7 mouse cellular contexts compared by ENCODE assay signal in genomic region chr6:113392387-113393071, GRCm38 (mm10). TPM values are rescaled to one million over a fixed set of nuclear protein-coding genes. Genes with fewer than 3 reads are reported as not detected.
DNase-seq lines count a peak whose midpoint lies in the region; ATAC-seq and TF ChIP-seq lines count a peak whose summit lies in the region.

No protein-coding gene starts in this region.

- WGBS in embryonic facial prominence, embryonic 11.5 days: 1% methylated on average over 51 of the region's 51 CpGs
- WGBS in heart, embryonic 13.5 days: 1% methylated on average over 41 of the region's 51 CpGs
- under 1% methylated on average over 50 of the region's 51 CpGs for WGBS in kidney, embryonic 16.5 days
- WGBS in liver, embryonic 12.5 days (ENCODE audit: insufficient replicate concordance): 9% methylated on average over 51 of the region's 51 CpGs

- no peak overlapping the region for H3ac ChIP-seq in myocyte (ENCODE audit: control insufficient read depth, insufficient read length)

- H3K9me3 ChIP-seq in embryonic facial prominence, embryonic 11.5 days (replicated peaks; ENCODE audit: control insufficient read depth, low read length): no peaks in the 10 kb centered on the region
- no peaks in the 10 kb centered on the region; the same call in 1 of the 2 replicates for H3K9me3 ChIP-seq in heart, embryonic 13.5 days
- no peaks in the 10 kb centered on the region for H3K9me3 ChIP-seq in kidney, embryonic 16.5 days (ENCODE audit: low read length)
- 0 out of 2 replicates have a peak, but pooled peaks cover 2% of the 10 kb centered on the region for H3K9me3 ChIP-seq in liver, embryonic 12.5 days (replicated peaks)

- H3K4me3 ChIP-seq in embryonic facial prominence, embryonic 11.5 days (ENCODE audit: low read depth, low read length): peak overlapping the region; percentile 44
- H3K4me3 ChIP-seq in heart, embryonic 13.5 days: peak overlapping the region; percentile 62
- H3K4me3 ChIP-seq in kidney, embryonic 16.5 days (ENCODE audit: low read length): peak overlapping the region; percentile 54
- H3K4me3 ChIP-seq in liver, embryonic 12.5 days: peak overlapping the region; percentile 43
- H3K4me3 ChIP-seq in myocyte: no peak overlapping the region

- no peaks in the 10 kb centered on the region; the same call in 1 of the 2 replicates for H3K27me3 ChIP-seq in embryonic facial prominence, embryonic 11.5 days (ENCODE audit: control insufficient read depth, insufficient read depth, low read length)
- no peaks in the 10 kb centered on the region for H3K27me3 ChIP-seq in heart, embryonic 13.5 days (replicated peaks)
- no peaks in the 10 kb centered on the region for H3K27me3 ChIP-seq in kidney, embryonic 16.5 days (ENCODE audit: insufficient read depth, low read length)
- H3K27me3 ChIP-seq in liver, embryonic 12.5 days (replicated peaks): peaks cover 27% of the 10 kb centered on the region
- no peaks in the 10 kb centered on the region for H3K27me3 ChIP-seq in myocyte (ENCODE audit: control insufficient read depth, insufficient read depth, insufficient read length)

- peak overlapping the region; percentile 92 for H3K4me2 ChIP-seq in embryonic facial prominence, embryonic 11.5 days (ENCODE audit: low read depth, low read length)
- peak overlapping the region; percentile 94 for H3K4me2 ChIP-seq in heart, embryonic 13.5 days
- H3K4me2 ChIP-seq in kidney, embryonic 16.5 days (replicated peaks; ENCODE audit: low read depth, low read length): peak overlapping the region; percentile 90
- peak overlapping the region; percentile 70 for H3K4me2 ChIP-seq in liver, embryonic 12.5 days
- no peak overlapping the region for H3K4me2 ChIP-seq in myocyte (ENCODE audit: low read depth)

- peak; percentile 50; the same call in 1 of the 2 replicates for ATAC-seq in cerebellum, adult (ENCODE audit: insufficient number of reproducible peaks, low FRiP score, low TSS enrichment)
- ATAC-seq in embryonic facial prominence, embryonic 11.5 days (replicated peaks; ENCODE audit: insufficient number of reproducible peaks, low FRiP score, low TSS enrichment, low read depth): peak; percentile 78
- ATAC-seq in heart, embryonic 13.5 days (ENCODE audit: extremely low read depth, insufficient number of reproducible peaks, low FRiP score, low TSS enrichment): peak; percentile 56; the same call in 1 of the 2 replicates
- ATAC-seq in kidney, embryonic 16.5 days (ENCODE audit: low FRiP score, low TSS enrichment): peak; percentile 87
- ATAC-seq in liver, embryonic 12.5 days: peak; percentile 69

- no peaks in the 10 kb centered on the region; the same call in none of the 2 replicates for H3K36me3 ChIP-seq in embryonic facial prominence, embryonic 11.5 days (replicated peaks; ENCODE audit: control insufficient read depth, insufficient read depth, low read depth, low read length)
- peaks cover 46% of the 10 kb centered on the region for H3K36me3 ChIP-seq in heart, embryonic 13.5 days
- H3K36me3 ChIP-seq in kidney, embryonic 16.5 days (ENCODE audit: insufficient read depth, low read length): peaks cover 37% of the 10 kb centered on the region
- H3K36me3 ChIP-seq in liver, embryonic 12.5 days: peaks cover 41% of the 10 kb centered on the region
- peaks cover 22% of the 10 kb centered on the region for H3K36me3 ChIP-seq in myocyte (ENCODE audit: control insufficient read depth, insufficient read depth)

- no peak for TF ChIP-seq POLR2A in myocyte (IDR thresholded peaks at IDR 0.05; ENCODE audit: insufficient read length, low read depth)

- H3K4me1 ChIP-seq in embryonic facial prominence, embryonic 11.5 days (ENCODE audit: control insufficient read depth, insufficient read depth, low read length): no peaks in the 10 kb centered on the region; the same call in 1 of the 2 replicates
- peaks cover 30% of the 10 kb centered on the region for H3K4me1 ChIP-seq in heart, embryonic 13.5 days
- peaks cover 12% of the 10 kb centered on the region; the same call in 1 of the 2 replicates for H3K4me1 ChIP-seq in kidney, embryonic 16.5 days (ENCODE audit: insufficient read depth, low read length)
- H3K4me1 ChIP-seq in liver, embryonic 12.5 days: peaks cover 18% of the 10 kb centered on the region

- peak; percentile 71 for DNase-seq in embryonic facial prominence, embryonic 11.5 days (ENCODE audit: low spot score)
- peak; percentile 47 for DNase-seq in urinary bladder, adult 2 months (ENCODE audit: low spot score)

- H3K79me2 ChIP-seq in myocyte (ENCODE audit: control insufficient read depth, insufficient read depth): no peaks in the 10 kb centered on the region

- H3K27ac ChIP-seq in embryonic facial prominence, embryonic 11.5 days (replicated peaks; ENCODE audit: low read depth, low read length): no peak overlapping the region
- peak overlapping the region; percentile 32; the same call in 1 of the 2 replicates for H3K27ac ChIP-seq in heart, embryonic 13.5 days (replicated peaks)
- 0 out of 2 replicates have a peak overlapping the region, but pooled peaks have one; percentile 26 for H3K27ac ChIP-seq in kidney, embryonic 16.5 days (ENCODE audit: low read length)
- no peak overlapping the region for H3K27ac ChIP-seq in liver, embryonic 12.5 days

- peak overlapping the region; percentile 66 for H3K9ac ChIP-seq in embryonic facial prominence, embryonic 11.5 days (replicated peaks; ENCODE audit: low read length)
- peak overlapping the region; percentile 81 for H3K9ac ChIP-seq in heart, embryonic 13.5 days
- peak overlapping the region; percentile 71 for H3K9ac ChIP-seq in kidney, embryonic 16.5 days (replicated peaks; ENCODE audit: low read length)
- peak overlapping the region; percentile 57 for H3K9ac ChIP-seq in liver, embryonic 12.5 days

TF ChIP-seq in myocyte, 11 proteins besides CTCF, POLR2A, EP300 and RAD21:
- TF ChIP-seq POLR2AphosphoS2 (IDR thresholded peaks at IDR 0.05; ENCODE audit: insufficient read length, low read depth): peak; percentile 61
- no peak for TF ChIP-seq SRF (IDR thresholded peaks at IDR 0.05; ENCODE audit: control insufficient read depth, insufficient read length, low read depth)
- TF ChIP-seq TCF3 (IDR thresholded peaks at IDR 0.05; ENCODE audit: insufficient read length, low read depth): no peak
- no peak for TF ChIP-seq MYOG (IDR thresholded peaks at IDR 0.05; ENCODE audit: control insufficient read depth in 1 of 3, insufficient read depth in 1 of 3, insufficient read length in 2 of 3, low read depth in 2 of 3)

RNA-seq across cellular contexts. Expression of gene Ttll3, which starts 3.5 kb away (rescaled TPM):
- 2.2 and 2.7 TPM in 2 replicates for polyA plus RNA-seq in embryonic facial prominence, embryonic 11.5 days (2014; fragmentation: Nextera tagmentation; extraction: Ambion mirVana)
- 1.7 and 2.0 TPM in 2 replicates for polyA plus RNA-seq in heart, embryonic 13.5 days (2015; fragmentation: Nextera tagmentation; extraction: Ambion mirVana)
- 3.4 and 4.4 TPM in 2 replicates for polyA plus RNA-seq in kidney, embryonic 16.5 days (2015; fragmentation: Nextera tagmentation; extraction: Ambion mirVana)
- 1.1 and 1.3 TPM in 2 replicates for polyA plus RNA-seq in liver, embryonic 12.5 days (2016; fragmentation: Nextera tagmentation; extraction: Ambion mirVana)
- 1.9 TPM for polyA plus RNA-seq in myocyte (2012; fragmentation: generic; extraction: Trizol)
- polyA plus RNA-seq in urinary bladder, adult 2 months (2012; rRNA removed): 6.3 and 8.5 TPM in 2 replicates

RNA-seq across cellular contexts. Expression of gene Arpc4, which starts 14.6 kb away (rescaled TPM):
- 201 and 203 TPM in 2 replicates for polyA plus RNA-seq in embryonic facial prominence, embryonic 11.5 days (2014; fragmentation: Nextera tagmentation; extraction: Ambion mirVana)
- polyA plus RNA-seq in heart, embryonic 13.5 days (2015; fragmentation: Nextera tagmentation; extraction: Ambion mirVana): 264 and 283 TPM in 2 replicates
- polyA plus RNA-seq in kidney, embryonic 16.5 days (2015; fragmentation: Nextera tagmentation; extraction: Ambion mirVana): 401 and 410 TPM in 2 replicates
- polyA plus RNA-seq in liver, embryonic 12.5 days (2016; fragmentation: Nextera tagmentation; extraction: Ambion mirVana): 275 and 294 TPM in 2 replicates
- polyA plus RNA-seq in myocyte (2012; fragmentation: generic; extraction: Trizol): 207 TPM
- 116 TPM in 2 replicates for polyA plus RNA-seq in urinary bladder, adult 2 months (2012; rRNA removed)

RNA-seq across cellular contexts. Expression of gene Tada3, which starts 14.8 kb away (rescaled TPM):
- polyA plus RNA-seq in embryonic facial prominence, embryonic 11.5 days (2014; fragmentation: Nextera tagmentation; extraction: Ambion mirVana): 44.3 and 51.0 TPM in 2 replicates
- polyA plus RNA-seq in heart, embryonic 13.5 days (2015; fragmentation: Nextera tagmentation; extraction: Ambion mirVana): 39.6 and 41.5 TPM in 2 replicates
- 63.5 and 66.7 TPM in 2 replicates for polyA plus RNA-seq in kidney, embryonic 16.5 days (2015; fragmentation: Nextera tagmentation; extraction: Ambion mirVana)
- polyA plus RNA-seq in liver, embryonic 12.5 days (2016; fragmentation: Nextera tagmentation; extraction: Ambion mirVana): 29.2 and 33.3 TPM in 2 replicates
- polyA plus RNA-seq in myocyte (2012; fragmentation: generic; extraction: Trizol): 32.1 TPM
- 36.3 and 38.5 TPM in 2 replicates for polyA plus RNA-seq in urinary bladder, adult 2 months (2012; rRNA removed)

RNA-seq across cellular contexts. Expression of gene Rpusd3, which starts 26.6 kb away (rescaled TPM):
- polyA plus RNA-seq in embryonic facial prominence, embryonic 11.5 days (2014; fragmentation: Nextera tagmentation; extraction: Ambion mirVana): 25.7 and 27.2 TPM in 2 replicates
- 13.6 and 17.9 TPM in 2 replicates for polyA plus RNA-seq in heart, embryonic 13.5 days (2015; fragmentation: Nextera tagmentation; extraction: Ambion mirVana)
- polyA plus RNA-seq in kidney, embryonic 16.5 days (2015; fragmentation: Nextera tagmentation; extraction: Ambion mirVana): 31.5 and 31.7 TPM in 2 replicates
- polyA plus RNA-seq in liver, embryonic 12.5 days (2016; fragmentation: Nextera tagmentation; extraction: Ambion mirVana): 19.8 and 22.2 TPM in 2 replicates
- 11.7 TPM for polyA plus RNA-seq in myocyte (2012; fragmentation: generic; extraction: Trizol)
- polyA plus RNA-seq in urinary bladder, adult 2 months (2012; rRNA removed): 11.8 and 17.3 TPM in 2 replicates

RNA-seq across cellular contexts. Expression of gene Cidec, which starts 43.0 kb away (rescaled TPM):
- not detected in 2 replicates for polyA plus RNA-seq in embryonic facial prominence, embryonic 11.5 days (2014; fragmentation: Nextera tagmentation; extraction: Ambion mirVana)
- polyA plus RNA-seq in heart, embryonic 13.5 days (2015; fragmentation: Nextera tagmentation; extraction: Ambion mirVana): not detected in 2 replicates
- not detected in 2 replicates for polyA plus RNA-seq in kidney, embryonic 16.5 days (2015; fragmentation: Nextera tagmentation; extraction: Ambion mirVana)
- not detected in 2 replicates for polyA plus RNA-seq in liver, embryonic 12.5 days (2016; fragmentation: Nextera tagmentation; extraction: Ambion mirVana)
- polyA plus RNA-seq in myocyte (2012; fragmentation: generic; extraction: Trizol): not detected
- polyA plus RNA-seq in urinary bladder, adult 2 months (2012; rRNA removed): 31.0 and 68.5 TPM in 2 replicates

Comparison
In these comparisons a context has a peak if more than half of its experiments do, and no peak if none do; other contexts are left out.
1. H3K27ac ChIP-seq: peak in heart, embryonic 13.5 days (single experiment) and kidney, embryonic 16.5 days (single experiment); none in embryonic facial prominence, embryonic 11.5 days (single experiment) and liver, embryonic 12.5 days (single experiment).
2. Peak in every context shown above with its lines, with median percentiles within 50 percentile points of each other: ATAC-seq and H3K9ac ChIP-seq.